Mouse (Mus musculus) ES-CJ7 (cell line): ENCODE results near the gene Fbxo2.

Experiments used
- DNase-seq: peaks from one replicate; pipeline ENCODE4 v3.0.0; 2011; ENCODE audit warnings: low read depth, low spot score

Gene Fbxo2

GRCm38 (mm10) chr4:148143721-148144120 is 16.7 kb upstream of the Fbxo2 start:
- no peak for DNase-seq

GRCm38 (mm10) chr4:148147714-148148113 is 12.7 kb upstream of the Fbxo2 start:
- DNase-seq = no peak

GRCm38 (mm10) chr4:148149540-148149939 is 10.9 kb upstream of the Fbxo2 start:
- DNase-seq = peak; percentile 72

GRCm38 (mm10) chr4:148150242-148150641 is 10.2 kb upstream of the Fbxo2 start:
- DNase-seq = no peak

- DNase-seq = no peak
Observed at GRCm38 (mm10) chr4:148150953-148151266, 9.5 kb upstream of the Fbxo2 start.

GRCm38 (mm10) chr4:148151267-148152168 is 8.9 kb upstream of the Fbxo2 start, which contains the start of gene Fbxo6:
Gene Fbxo6, minus strand, starts transcription at chr4:148152140.
- peak; percentile 94 for DNase-seq

- DNase-seq = no peak
Observed at GRCm38 (mm10) chr4:148152547-148152946, 7.9 kb upstream of the Fbxo2 start.

- peak; percentile 90 for DNase-seq
Observed at GRCm38 (mm10) chr4:148154006-148154405, 6.4 kb upstream of the Fbxo2 start.

- DNase-seq = peak; percentile 74
Observed at GRCm38 (mm10) chr4:148154982-148155381, 5.4 kb upstream of the Fbxo2 start.

GRCm38 (mm10) chr4:148158436-148159348 is 1.7 kb upstream of the Fbxo2 start:
- peak; percentile 54 for DNase-seq

- DNase-seq = peak; percentile 99
Observed at GRCm38 (mm10) chr4:148159544-148160435, 631 bp upstream of the Fbxo2 start.

GRCm38 (mm10) chr4:148164002-148164439 is 3.6 kb downstream of the Fbxo2 start:
- peak; percentile 86 for DNase-seq

- DNase-seq = no peak
Observed at GRCm38 (mm10) chr4:148164461-148164860, 4.0 kb downstream of the Fbxo2 start.

- DNase-seq = no peak
Observed at GRCm38 (mm10) chr4:148165551-148165950, 5.1 kb downstream of the Fbxo2 start.

- DNase-seq = no peak
Observed at GRCm38 (mm10) chr4:148166431-148166830, 6.0 kb downstream of the Fbxo2 start.

GRCm38 (mm10) chr4:148166986-148167385 is 6.6 kb downstream of the Fbxo2 start:
- peak; percentile 72 for DNase-seq

GRCm38 (mm10) chr4:148168287-148168686 is 7.9 kb downstream of the Fbxo2 start:
- peak; percentile 78 for DNase-seq

- peak; percentile 89 for DNase-seq
Observed at GRCm38 (mm10) chr4:148169586-148169985, 9.2 kb downstream of the Fbxo2 start.

GRCm38 (mm10) chr4:148170842-148171241 is 10.4 kb downstream of the Fbxo2 start:
- peak; percentile 66 for DNase-seq

GRCm38 (mm10) chr4:148171261-148171660 is 10.8 kb downstream of the Fbxo2 start:
- DNase-seq = no peak

GRCm38 (mm10) chr4:148173811-148174494 is 13.5 kb downstream of the Fbxo2 start:
- DNase-seq = peak; percentile 77
